In the genomic region with DNA sequence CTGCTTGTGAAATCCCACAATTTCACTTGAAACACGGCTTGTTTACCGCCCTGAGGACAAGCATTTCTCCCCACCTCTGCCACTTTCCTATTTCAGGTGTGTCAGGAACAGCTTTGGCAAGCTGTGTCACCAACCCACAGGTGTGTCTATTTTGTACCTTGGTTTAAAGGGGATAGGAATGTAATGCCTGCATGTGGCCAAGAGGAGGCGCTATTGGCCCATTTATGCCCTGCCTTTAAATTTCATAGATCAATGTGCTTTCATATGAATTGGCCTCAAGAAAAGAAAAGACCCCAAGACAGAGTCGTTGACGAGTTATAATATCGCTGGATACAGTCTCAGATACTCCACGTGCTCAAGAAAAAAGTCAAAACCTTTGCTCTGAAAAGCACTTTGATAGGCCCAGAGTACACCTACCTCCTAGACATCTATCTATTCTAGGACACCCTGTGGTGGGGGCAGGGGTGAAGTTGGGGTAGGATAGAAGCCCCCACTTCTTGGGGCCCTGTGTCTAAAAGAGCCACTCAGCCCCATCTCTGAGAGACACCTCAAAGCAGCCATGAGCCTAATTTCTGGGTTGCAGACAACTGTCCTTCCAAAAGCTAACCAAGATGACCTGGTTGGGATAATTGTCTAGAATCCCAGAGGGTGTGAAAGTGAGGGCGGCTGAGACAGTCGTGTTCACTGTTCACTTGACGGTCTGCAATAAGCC, we compare ENCODE assay signal across 10 mouse cellular contexts. TPM values are rescaled to one million over a fixed set of nuclear protein-coding genes. Genes with fewer than 3 reads are reported as not detected.
A peak's percentile ranks its signal among the peaks of the same experiment; 100 is the strongest.
DNase-seq lines count a peak whose midpoint lies in the region; ATAC-seq and TF ChIP-seq lines count a peak whose summit lies in the region.
"Had no signal": no experiment of that assay in that cellular context is flagged by ENCODE, and none has a peak within 500 bp of the region (broad histone marks: within the 10 kb centered on the region; RNA-seq: fewer than 3 reads in every experiment).

No protein-coding gene starts in this region.

- peak; percentile 37; the same call in 1 of the 2 replicates for ATAC-seq in forebrain, embryonic 12.5 days (ENCODE audit: low FRiP score)
- no peak; the same call in 1 of the 2 replicates for ATAC-seq in forebrain, embryonic 15.5 days (replicated peaks)
- 0 out of 2 replicates have a peak, but pooled peaks have one; percentile 34 for ATAC-seq in lung, embryonic 16.5 days (ENCODE audit: low read depth)
- no peak for ATAC-seq in Patski

- H3K4me2 ChIP-seq in forebrain, embryonic 12.5 days, result no peak overlapping the region
- no peak overlapping the region for H3K4me2 ChIP-seq in forebrain, embryonic 15.5 days (replicated peaks)
- no peak overlapping the region for H3K4me2 ChIP-seq in lung, embryonic 16.5 days (ENCODE audit: low read depth, low read length)

- H3K9me3 ChIP-seq in forebrain, embryonic 12.5 days, result peaks cover under 1% of the 10 kb centered on the region; the same call in 1 of the 2 replicates
- no peaks in the 10 kb centered on the region for H3K9me3 ChIP-seq in forebrain, embryonic 15.5 days
- no peaks in the 10 kb centered on the region; the same call in 1 of the 2 replicates for H3K9me3 ChIP-seq in lung, embryonic 16.5 days (ENCODE audit: control insufficient read depth, low read length)

- H3K4me3 ChIP-seq in forebrain, embryonic 12.5 days (replicated peaks), result no peak overlapping the region
- no peak overlapping the region for H3K4me3 ChIP-seq in forebrain, embryonic 15.5 days
- no peak overlapping the region for H3K4me3 ChIP-seq in lung, embryonic 16.5 days (ENCODE audit: low read length)

- H3K27ac ChIP-seq in forebrain, embryonic 12.5 days, result no peak overlapping the region
- no peak overlapping the region for H3K27ac ChIP-seq in forebrain, embryonic 15.5 days (replicated peaks)
- no peak overlapping the region for H3K27ac ChIP-seq in lung, embryonic 16.5 days (ENCODE audit: low read length)
- H3K27ac ChIP-seq: macrophage had no signal

- 44% methylated on average over 10 of the region's 10 CpGs for WGBS in forebrain, embryonic 12.5 days
- 38% methylated on average over 10 of the region's 10 CpGs for WGBS in forebrain, embryonic 15.5 days
- 35% methylated on average over 10 of the region's 10 CpGs for WGBS in lung, embryonic 16.5 days

- no peaks in the 10 kb centered on the region for H3K27me3 ChIP-seq in forebrain, embryonic 12.5 days
- H3K27me3 ChIP-seq in forebrain, embryonic 15.5 days, result no peaks in the 10 kb centered on the region
- H3K27me3 ChIP-seq in lung, embryonic 16.5 days (ENCODE audit: control insufficient read depth, insufficient read depth, low read depth, low read length), result no peaks in the 10 kb centered on the region
- H3K27me3 ChIP-seq in Patski, result no peaks in the 10 kb centered on the region

- TF ChIP-seq CTCF in Patski (IDR thresholded peaks at IDR 0.05), result peak; percentile 76

- H3K4me1 ChIP-seq in forebrain, embryonic 12.5 days, result 0 out of 2 replicates have a peak, but pooled peaks cover 4% of the 10 kb centered on the region
- H3K4me1 ChIP-seq in forebrain, embryonic 15.5 days, result peaks cover 5% of the 10 kb centered on the region; the same call in 1 of the 2 replicates
- H3K4me1 ChIP-seq in lung, embryonic 16.5 days (replicated peaks; ENCODE audit: control insufficient read depth, insufficient read depth, low read length), result no peaks in the 10 kb centered on the region; the same call in 1 of the 2 replicates

- in situ Hi-C loops in Patski (cut with MboI; ENCODE audit: low pct_unique_long_range_greater_than_20kb), result loop anchor here (5.0 to 10.0 kb wide), 2 partner anchors 66 to 743 kb away; no protein-coding TSS in a partner anchor

- POLR2A ChIA-PET in Patski (lab: Charles Lee), result interaction anchor here (1.6 to 1.9 kb wide), 2 partner anchors 70 to 85 kb away, joined by 3 to 7 read pairs; partner anchors contain the start of gene Rpl14

- no peak for DNase-seq in lung, postnatal 36 days
- DNase-seq in Patski (ENCODE audit: low read depth, low spot score), result no peak
- peak; percentile 34 for DNase-seq in mesoderm, embryonic 11.5 days (ENCODE audit: low read depth, low spot score)
- no peak for DNase-seq in thymus, postnatal 14 days
- no peak for DNase-seq in layer of hippocampus, postnatal 10 days (ENCODE audit: low spot score in 2 of 2)

- peaks cover 8% of the 10 kb centered on the region for H3K36me3 ChIP-seq in forebrain, embryonic 12.5 days (replicated peaks)
- H3K36me3 ChIP-seq in forebrain, embryonic 15.5 days, result no peaks in the 10 kb centered on the region
- H3K36me3 ChIP-seq in lung, embryonic 16.5 days (ENCODE audit: control insufficient read depth, insufficient read depth, low read length), result no peaks in the 10 kb centered on the region

- no peak overlapping the region for H3K9ac ChIP-seq in forebrain, embryonic 12.5 days
- no peak overlapping the region for H3K9ac ChIP-seq in forebrain, embryonic 15.5 days (replicated peaks)
- H3K9ac ChIP-seq in lung, embryonic 16.5 days (ENCODE audit: low read length), result no peak overlapping the region

- CTCF ChIA-PET in Patski (lab: Charles Lee), result interaction anchor here (0.7 to 5.1 kb wide), 11 partner anchors 11 to 89 kb away, joined by 3 to 71 read pairs (median 8); partner anchors contain the start of gene Rpl14

RNA-seq across cellular contexts. Expression of gene Eif1b, which starts 9.3 kb away (rescaled TPM):
- polyA plus RNA-seq in forebrain, embryonic 12.5 days (2016; fragmentation: Nextera tagmentation; extraction: Ambion mirVana), result 407 and 434 TPM in 2 replicates
- polyA plus RNA-seq in forebrain, embryonic 15.5 days (2015; fragmentation: Nextera tagmentation; extraction: Ambion mirVana), result 495 and 511 TPM in 2 replicates
- polyA plus RNA-seq in lung, embryonic 16.5 days (2015; fragmentation: Nextera tagmentation; extraction: Ambion mirVana), result 155 and 173 TPM in 2 replicates
- polyA plus RNA-seq in Patski (2021), result 51.3 TPM
- 100 to 1,000 TPM; 158 to 211 TPM for total RNA-seq in layer of hippocampus, postnatal 10 days (2021)

RNA-seq across cellular contexts. Expression of gene Entpd3, which starts 38.3 kb away (rescaled TPM):
- 0.23 and 0.36 TPM in 2 replicates for polyA plus RNA-seq in forebrain, embryonic 12.5 days (2016; fragmentation: Nextera tagmentation; extraction: Ambion mirVana)
- polyA plus RNA-seq in forebrain, embryonic 15.5 days (2015; fragmentation: Nextera tagmentation; extraction: Ambion mirVana), result 1.5 and 1.9 TPM in 2 replicates
- polyA plus RNA-seq in lung, embryonic 16.5 days (2015; fragmentation: Nextera tagmentation; extraction: Ambion mirVana), result 9.3 and 10.8 TPM in 2 replicates
- not detected for polyA plus RNA-seq in Patski (2021)
- 1 to 10 TPM; 3.9 to 4.1 TPM for total RNA-seq in layer of hippocampus, postnatal 10 days (2021)
- total RNA-seq: gastrocnemius, postnatal 4 days had no signal
- polyA plus RNA-seq: macrophage had no signal

Comparison
In these comparisons a context has a peak if more than half of its experiments do, and no peak if none do; other contexts are left out.
1. ATAC-seq: peak in forebrain, embryonic 12.5 days (single experiment) and lung, embryonic 16.5 days (single experiment); none in forebrain, embryonic 15.5 days (single experiment) and Patski (single experiment).